Mouse (Mus musculus) c-Kit-negative CD71-positive TER-119-positive erythroid progenitor cells, embryonic 14.5 days (primary cell): ENCODE results near the gene Pip5k1a.
A peak's percentile ranks its signal among the peaks of the same experiment; 100 is the strongest.
"Not testable (repeated sequence)": the region's sequence is repeated elsewhere in the genome, so short reads cannot be mapped to it uniquely, and the experiment has no call there.

ENCODE experiments used
- DNase-seq: peaks from one replicate; pipeline ENCODE4 v3.0.0-alpha.2; 2013; ENCODE audit warnings: low read depth, low spot score

Gene Pip5k1a

DNA sequence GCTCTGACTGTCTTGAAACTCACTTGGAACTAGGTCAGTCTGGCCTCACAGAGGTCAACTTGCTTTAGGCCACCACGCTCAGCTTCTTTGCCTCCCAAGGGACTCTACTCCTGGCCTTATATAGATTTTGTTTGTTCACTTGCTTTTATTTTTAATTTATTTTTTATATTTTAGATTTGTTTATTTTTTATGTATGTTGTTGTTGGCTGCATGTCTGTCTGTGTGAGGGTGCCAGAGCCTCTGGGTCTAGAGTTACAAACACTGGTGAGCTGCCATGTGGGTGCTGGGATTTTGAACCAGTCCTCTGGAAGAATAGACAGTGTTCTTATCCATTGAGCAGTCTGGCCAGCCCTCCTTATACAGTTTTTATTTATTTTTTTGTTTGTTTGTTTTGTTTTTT lies 6.0 kb upstream of the Pip5k1a start:
- no peak for DNase-seq

DNA sequence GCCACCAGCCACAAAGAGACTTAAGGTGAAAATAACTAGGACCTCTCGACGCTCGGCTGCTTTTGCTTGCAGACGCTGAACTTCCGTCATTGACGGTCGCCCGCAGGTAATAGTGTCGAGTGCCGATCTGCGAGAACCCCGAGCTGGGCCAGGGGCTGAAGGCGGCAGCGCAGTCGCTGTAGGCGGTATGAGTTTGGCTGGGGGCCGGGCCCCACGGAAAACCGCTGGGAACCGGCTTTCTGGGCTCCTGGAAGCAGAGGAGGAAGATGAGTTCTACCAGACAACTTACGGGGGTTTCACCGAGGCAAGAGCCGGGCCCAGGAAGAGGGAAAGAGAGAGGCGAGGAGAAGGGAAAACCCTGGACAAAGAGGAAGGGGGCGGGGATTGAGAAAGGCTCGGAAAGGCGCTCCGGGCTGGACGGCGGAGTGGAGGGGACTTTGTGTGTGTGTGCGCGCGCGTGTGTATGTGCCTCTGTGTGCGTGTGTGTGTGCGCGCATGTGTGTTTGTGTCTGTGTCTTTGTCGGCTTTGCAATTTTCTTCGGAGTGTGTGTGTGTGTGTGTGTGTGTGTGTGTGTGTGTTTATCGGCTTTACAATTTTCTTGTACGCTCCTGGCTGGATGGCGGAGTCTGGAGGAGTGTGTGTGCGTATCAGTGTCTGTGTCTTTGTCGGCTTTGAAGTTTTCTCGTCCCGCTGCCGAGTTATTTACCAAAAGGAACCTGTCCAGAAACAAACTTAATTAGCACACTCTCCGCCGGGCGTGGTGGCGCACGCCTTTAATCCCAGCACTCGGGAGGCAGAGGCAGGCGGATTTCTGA lies 4.4 kb upstream of the Pip5k1a start, which contains the start of gene Vps72:
Gene Vps72, plus strand, starts transcription at position 112 of the 816 bp plus-strand sequence.
- peak; percentile 54 for DNase-seq

DNA sequence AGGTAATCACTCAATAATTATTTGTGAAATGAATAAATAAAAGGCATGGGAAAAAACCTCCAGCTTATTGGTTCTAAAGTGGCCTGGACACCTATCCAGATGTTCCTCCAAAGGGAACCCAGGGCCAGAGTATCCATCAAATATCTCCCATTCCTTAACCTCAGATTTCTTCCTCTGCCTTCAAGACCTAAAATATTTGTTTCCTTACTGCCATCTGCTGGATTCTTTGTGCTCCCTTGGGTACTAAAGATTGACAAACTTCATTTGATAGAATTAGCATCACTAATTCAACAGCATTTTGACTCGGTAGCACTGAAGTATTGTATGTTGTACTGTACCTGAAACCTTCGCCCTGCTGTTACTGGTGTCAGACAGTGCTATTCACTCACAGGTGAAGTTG lies 1.2 kb upstream of the Pip5k1a start:
- no peak for DNase-seq

DNA sequence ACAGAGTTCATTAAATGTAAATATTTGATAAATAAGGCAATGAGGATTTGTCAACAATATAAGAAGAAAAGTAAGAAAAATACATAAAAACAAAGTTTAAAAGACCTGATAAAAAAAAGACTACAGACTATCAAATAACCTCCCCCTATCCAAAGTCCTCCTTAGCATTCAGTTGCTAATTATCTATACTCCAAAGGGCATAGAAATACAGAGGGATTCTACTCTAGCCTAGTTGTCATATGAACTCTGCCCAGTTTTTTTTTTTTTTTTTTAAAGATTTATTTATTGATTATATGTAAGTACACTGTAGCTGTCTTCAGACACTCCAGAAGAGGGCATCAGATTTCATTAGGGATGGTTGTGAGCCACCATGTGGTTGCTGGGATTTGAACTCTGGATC lies 578 bp upstream of the Pip5k1a start:
- not testable (repeated sequence) for DNase-seq

GRCm38 (mm10) chr3:95105586-95106337 lies 968 bp downstream of the Pip5k1a start:
- peak; percentile 20 for DNase-seq

GRCm38 (mm10) chr3:95105121-95105520 lies 1.6 kb downstream of the Pip5k1a start:
- no peak for DNase-seq

DNA sequence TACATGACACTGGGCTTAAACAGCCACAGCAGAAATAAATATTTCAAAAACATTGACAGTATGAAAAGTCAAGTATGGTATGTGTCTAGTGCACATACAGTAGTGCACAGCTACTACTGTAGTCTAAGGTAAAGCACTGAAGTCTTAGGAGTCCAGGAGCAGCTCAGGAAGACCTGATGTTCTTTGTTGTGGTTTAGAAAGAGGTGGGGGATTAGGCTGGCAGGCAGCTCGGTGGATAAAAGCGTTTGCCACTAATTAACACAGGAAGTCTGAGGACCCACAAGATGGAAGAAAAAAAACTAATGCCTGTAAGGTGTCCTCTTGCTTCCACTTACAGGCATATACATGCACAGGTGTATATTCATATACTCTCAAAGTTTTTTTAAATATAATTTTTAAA lies 5.9 kb downstream of the Pip5k1a start:
- DNase-seq, result no peak

DNA sequence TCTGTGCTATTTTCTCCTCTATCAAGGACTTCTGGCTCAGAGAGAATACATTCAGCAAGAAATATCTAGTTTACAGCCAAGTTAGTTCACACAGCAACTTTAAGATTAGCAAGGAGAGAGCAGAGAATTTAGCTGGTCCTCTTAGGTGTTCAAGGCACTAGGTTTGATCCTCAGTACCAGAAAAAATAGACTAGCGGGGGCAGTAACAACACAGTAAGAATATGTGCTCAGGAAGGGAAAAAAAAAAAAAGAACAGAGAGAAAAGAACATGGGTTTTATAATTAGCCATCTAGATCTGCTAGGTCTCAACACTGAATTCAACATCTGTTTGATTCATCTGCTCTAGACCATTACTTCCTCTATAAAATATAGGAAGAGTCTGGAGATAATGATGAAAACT lies 18.7 kb downstream of the Pip5k1a start:
- no peak for DNase-seq

- DNase-seq, result no peak
Measured at GRCm38 (mm10) chr3:95071606-95072005, 35.1 kb downstream of the Pip5k1a start.

DNA sequence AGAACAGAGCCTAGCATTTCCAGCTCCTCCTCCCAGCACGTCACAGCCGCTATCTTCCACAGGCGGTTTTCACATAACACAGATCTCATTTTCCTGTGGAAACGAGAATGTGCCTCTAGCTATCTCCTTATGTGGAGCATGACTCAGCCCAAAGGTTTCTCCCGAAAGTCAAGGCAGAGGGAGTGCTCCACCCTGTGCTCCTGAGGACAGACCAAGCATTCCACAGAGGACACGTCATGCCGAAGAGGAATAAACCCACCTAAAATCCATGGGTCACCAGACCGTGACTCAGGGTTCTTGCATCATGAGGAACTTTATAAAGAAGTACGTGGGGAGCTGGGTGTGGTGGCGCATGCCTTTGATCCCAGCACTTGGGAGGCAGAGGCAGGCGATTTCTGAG lies 40.2 kb downstream of the Pip5k1a start:
- DNase-seq, result no peak

GRCm38 (mm10) chr3:95066095-95066494 lies 40.6 kb downstream of the Pip5k1a start:
- no peak for DNase-seq

GRCm38 (mm10) chr3:95065553-95065952 lies 41.2 kb downstream of the Pip5k1a start:
- DNase-seq, result no peak

DNA sequence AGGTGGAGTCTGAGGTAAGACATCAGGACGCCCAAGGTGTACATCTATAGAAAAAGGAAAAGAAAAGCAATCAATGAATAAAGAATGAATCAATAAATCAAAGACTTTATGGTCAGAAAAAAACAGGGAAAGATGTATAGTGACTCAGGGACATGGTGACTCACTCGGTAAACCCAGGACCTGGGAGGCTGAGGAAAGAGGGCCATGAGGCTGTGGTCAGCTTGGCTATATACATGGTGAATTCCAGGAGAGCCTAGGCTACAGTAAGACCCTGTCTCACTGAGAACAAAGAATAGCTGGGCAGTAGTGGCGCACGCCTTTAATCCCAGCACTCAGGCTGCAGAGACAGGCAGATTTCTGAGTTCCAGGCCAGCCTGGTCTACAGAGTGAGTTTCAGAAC lies 43.0 kb downstream of the Pip5k1a start:
- DNase-seq, result no peak

GRCm38 (mm10) chr3:95058078-95058477 lies 48.7 kb downstream of the Pip5k1a start:
- DNase-seq, result no peak

DNA sequence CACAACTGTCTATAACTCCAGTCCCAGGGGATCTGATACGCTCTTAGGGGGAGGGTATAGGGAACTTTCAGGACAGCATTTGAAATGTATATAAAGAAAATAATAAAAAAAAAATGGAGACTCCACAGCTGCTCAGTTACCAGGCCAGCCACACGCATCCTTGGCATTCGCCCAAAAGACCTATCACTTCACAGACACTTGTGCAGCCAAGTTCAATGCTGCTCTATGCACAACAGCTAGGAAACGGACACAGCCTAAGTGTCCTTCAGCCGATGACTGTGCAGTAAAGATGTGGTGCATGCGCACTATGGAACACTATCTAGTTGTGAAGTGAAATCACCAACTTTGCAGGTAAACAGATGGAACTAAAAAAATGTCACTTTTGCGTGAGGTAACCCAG lies 50.5 kb downstream of the Pip5k1a start:
- no peak for DNase-seq

GRCm38 (mm10) chr3:95054481-95055260 lies 52.1 kb downstream of the Pip5k1a start:
- no peak for DNase-seq

DNA sequence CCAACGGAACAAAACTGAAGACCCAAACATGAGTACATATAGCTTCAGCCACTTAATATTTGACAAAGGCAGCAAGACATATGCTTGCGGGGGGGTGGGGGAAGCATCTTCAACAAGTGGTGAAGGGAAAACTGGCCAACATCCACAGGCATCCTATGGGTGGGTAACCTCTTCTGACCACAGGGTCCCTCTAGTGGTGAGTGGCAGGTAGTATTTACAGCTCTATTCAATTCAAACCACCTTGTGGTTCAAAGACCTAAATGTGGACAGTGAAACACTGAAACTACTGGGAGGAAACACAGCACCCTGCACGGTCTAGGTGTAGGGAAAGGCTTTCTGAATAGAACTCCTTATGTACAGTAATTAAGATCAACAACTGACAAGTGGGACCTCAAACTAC lies 53.0 kb downstream of the Pip5k1a start:
- DNase-seq, result peak; percentile 53

DNA sequence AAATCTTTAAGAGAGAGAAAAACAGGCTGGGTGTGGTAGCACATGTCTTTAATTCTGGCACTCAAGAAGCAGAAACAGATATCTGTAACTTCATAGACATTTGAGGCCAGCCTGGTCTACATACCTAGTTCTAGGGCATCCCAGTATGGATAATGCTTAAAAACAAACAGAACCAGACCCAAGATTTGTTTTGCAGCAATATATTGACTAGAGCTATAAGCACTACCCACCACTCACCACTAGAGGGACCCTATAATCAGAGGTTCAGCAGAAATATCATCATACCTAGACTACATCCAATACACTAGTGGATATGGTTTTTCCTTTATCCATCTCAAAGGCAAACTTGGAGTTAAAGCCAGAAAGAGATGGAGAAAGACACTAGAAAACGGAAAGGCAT lies 53.8 kb downstream of the Pip5k1a start:
- peak; percentile 56 for DNase-seq

- DNase-seq, result no peak
Measured at GRCm38 (mm10) chr3:95047914-95048313, 58.8 kb downstream of the Pip5k1a start.

DNA sequence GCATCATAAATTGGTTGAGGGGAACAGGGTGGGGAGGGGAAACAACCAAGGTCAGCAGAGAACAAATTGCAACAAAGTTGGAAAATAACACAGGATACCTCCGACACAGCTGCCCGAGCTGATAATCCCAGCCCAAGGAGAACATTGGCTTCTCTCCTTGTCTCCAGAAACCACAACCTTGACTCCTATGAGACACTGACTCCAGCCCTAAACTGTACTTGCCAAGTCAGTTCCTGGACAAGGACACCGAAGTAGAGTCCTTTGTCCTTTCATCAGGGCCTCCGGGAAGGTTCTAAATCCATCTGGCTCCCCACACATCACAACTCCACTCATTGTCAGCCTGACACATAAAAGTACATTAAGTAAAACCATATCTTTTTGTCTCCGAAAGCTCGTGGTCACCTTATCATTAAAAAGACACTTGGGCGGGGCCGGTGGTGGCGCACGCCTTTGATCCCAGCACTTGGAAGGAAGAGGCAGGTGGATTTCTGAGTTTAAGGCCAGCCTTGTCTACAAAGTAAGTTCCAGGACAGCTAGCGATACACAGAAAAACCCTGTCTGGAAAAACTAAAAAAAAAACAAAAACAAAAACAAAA lies 60.2 kb downstream of the Pip5k1a start:
- no peak for DNase-seq

DNA sequence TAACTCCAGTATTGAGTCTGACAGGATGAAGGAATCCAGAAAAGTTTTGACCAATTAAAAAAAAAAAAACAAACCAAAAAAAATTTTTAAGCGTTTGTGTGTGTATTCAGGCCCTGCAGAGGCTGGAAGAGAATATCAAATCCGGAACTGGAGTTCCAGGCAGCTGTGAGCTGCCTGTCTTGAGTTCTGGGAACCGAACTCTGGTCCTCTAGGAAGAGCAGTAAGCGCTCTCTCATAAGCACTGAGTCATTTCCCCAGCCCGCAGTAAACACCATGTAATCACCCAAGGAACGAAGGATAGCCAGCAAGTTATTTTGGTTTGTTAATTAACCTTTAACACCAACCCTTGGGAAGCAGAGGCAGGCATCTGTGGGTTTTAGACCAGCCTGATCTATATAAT lies 63.5 kb downstream of the Pip5k1a start:
- DNase-seq, result no peak

DNA sequence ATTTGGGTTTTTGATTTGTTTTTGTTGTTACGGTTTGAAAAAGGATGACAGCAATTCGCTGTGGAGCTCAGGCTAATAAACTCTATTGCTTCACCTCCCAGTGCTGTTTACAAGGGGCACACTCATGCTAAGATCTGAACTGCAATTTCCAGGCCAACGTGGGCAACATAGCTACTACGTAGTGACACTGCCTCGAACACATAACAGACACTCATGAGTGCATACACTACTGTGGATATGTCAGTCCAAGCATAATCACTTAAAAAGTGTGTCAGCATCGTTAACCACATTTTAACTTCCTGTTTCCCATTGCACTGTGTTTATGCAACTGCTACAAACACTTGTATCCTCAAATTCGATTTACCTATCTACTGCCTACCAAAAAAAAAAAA lies 63.9 kb downstream of the Pip5k1a start:
- no peak for DNase-seq
